Mouse (Mus musculus) v-Abl transformed pro-B cells (cell line): Measurements from ENCODE around the gene Gm12216.
"Not testable (repeated sequence)": the region's sequence is repeated elsewhere in the genome, so short reads cannot be mapped to it uniquely, and the experiment has no call there.

Experiments
- in situ Hi-C, 2 experiments: fragments of 400-800 bp; cut with MboI; formaldehyde crosslinking; loops; one replicate each; pipeline ENCODE4 v1.15.1; 2025; ENCODE audit not compliant: unreplicated experiment in 2 of 2

Gm12216 gene

GRCm38 (mm10) chr11:53759545-53760406, 99.3 kb downstream of the Gm12216 start:
- in situ Hi-C loops, result loop anchor here (5.0 kb wide), 3 partner anchors 38 to 93 kb away; no protein-coding TSS in a partner anchor

DNA sequence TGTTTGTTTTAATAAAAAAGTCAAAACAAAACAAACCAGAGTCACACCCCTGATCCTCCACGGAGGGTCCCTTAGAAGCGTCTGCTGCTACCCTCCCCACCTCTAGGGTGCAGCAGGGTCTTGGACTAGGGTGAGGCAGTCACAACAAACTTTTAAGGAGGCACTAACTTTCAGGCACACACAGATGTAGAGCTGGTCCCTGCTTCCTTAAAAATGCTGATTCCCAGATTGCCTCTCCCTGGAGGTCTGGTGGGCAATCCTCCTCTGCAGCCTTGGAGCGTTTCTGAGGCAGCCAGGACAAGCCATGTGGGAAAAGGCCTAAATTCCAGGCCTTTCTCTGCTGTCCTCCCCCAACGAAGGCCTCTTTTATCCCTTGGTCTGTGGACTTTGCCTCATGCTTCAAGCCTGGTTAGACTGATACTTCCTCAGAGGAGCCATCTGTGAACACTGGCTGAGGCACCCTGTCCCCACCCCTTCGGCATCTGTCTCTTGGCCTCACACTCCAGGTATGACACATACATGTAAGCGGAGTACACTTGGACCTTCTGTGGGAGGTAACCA, 100.2 kb downstream of the Gm12216 start:
- in situ Hi-C loops, result no loop called here

DNA sequence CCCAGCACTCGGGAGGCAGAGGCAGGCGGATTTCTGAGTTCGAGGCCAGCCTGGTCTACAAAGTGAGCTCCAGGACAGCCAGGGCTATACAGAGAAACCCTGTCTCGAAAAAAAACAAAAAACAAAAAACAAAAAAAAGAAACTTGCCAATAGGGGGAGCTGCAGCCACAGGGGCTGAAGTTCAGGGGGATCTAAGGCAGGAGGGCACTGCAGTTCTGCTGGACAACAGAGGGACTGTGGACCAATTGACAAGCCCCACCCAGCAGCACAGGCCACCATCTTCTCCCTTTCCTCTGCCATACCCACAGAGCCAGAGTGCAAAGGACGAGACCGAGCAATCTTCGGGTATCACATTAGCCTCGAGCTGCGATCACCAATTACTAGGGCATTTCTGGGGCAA, 101.0 kb downstream of the Gm12216 start:
- in situ Hi-C loops, result not testable (repeated sequence)

DNA sequence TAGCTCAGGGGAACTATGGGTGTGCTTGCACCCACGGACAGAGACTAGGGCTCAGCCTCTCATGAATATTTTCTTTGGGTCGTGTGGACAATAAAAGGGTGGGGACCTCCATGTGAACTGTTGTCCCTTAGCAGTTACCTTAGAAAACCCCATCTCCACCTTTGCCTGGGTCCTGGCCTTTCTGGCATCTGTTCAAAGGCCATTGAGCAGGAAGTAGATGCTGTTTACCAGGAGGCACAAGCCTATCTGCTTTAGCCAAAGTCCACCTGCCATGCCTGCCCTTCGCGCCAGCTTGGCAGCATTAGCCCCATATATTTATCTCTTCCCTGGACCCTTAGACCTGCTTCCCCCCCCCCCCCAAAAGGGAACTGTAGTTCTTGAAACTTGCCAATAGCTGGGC, 101.4 kb downstream of the Gm12216 start:
- in situ Hi-C loops, result no loop called here

DNA sequence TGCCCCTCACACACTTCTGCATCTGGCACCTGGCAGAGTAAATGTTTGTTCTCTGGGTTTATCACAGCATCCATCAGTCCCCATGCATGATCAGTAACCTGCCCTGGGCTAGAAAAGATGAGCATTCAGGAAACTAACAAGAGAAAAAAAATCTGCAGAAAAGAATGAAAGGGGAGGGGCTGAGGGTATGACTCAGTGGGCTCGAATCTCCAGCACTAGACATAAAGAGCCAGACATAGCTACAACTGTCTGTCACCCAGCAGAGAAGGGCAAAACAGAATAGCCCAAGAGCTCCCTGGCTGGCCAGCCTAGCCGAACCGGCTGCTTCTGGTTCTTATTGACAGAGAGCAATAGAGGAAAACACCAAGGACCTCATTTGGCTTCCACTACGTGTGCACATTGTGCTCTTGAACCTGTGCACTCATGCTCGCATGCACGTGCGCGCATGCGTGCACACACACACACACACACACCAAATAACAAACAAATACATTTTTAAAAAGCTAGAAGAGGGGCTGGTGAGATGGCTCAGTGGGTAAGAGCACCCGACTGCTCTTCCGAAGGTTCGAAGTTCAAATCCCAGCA, 104.0 kb downstream of the Gm12216 start:
- in situ Hi-C loops, result no loop called here

DNA sequence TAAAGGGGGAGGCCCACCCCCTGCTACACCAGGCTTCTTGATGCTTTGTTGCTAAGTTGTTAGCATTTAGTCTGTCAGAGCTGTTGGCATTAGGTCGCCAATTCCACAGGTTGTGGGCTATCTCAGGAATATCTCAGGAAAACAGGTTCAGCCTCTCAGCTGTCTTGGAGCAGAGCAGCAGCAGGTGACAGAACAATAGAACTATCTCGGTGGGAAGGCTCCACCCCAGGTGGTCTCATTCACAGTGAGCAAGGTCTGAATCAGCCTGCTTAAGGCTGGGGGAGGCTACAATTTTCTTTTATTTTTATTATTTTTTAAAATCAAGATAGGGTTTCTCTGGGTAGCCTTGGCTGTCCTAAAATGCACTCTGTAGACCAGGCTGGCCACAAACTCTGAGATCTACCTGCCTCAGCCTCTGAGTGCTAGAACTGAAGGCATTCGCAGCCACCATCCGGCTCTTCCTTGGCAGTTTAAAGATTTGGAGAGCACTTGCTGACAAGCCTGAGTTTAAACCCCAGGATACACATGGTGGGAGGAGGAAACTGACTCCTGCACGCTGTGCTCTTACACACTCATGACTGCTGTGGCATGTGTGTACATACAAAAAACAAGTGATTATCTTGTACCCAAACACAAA, 109.2 kb downstream of the Gm12216 start:
- in situ Hi-C loops, result loop anchor here (25.0 kb wide), 2 partner anchors 337 to 512 kb away; partner anchors contain the start of gene Il3 (in 1 of the 2)

- in situ Hi-C loops, result loop anchor here (25.0 kb wide), 2 partner anchors 338 to 513 kb away; partner anchors contain the start of gene Il3 (in 1 of the 2)
These were observed 109.8 kb downstream of the Gm12216 start for GRCm38 (mm10) chr11:53749306-53749705.

- in situ Hi-C loops, result loop anchor here (25.0 kb wide), 2 partner anchors 339 to 514 kb away; partner anchors contain the start of gene Il3 (in 1 of the 2)
These were observed 110.4 kb downstream of the Gm12216 start for GRCm38 (mm10) chr11:53748614-53749013.

- in situ Hi-C loops, result loop anchor here (25.0 kb wide), 2 partner anchors 339 to 514 kb away; partner anchors contain the start of gene Il3 (in 1 of the 2)
These were observed 111.1 kb downstream of the Gm12216 start for GRCm38 (mm10) chr11:53747985-53748384.

- in situ Hi-C loops, result loop anchor here (25.0 kb wide), 2 partner anchors 342 to 517 kb away; partner anchors contain the start of gene Il3 (in 1 of the 2)
These were observed 113.8 kb downstream of the Gm12216 start for GRCm38 (mm10) chr11:53745260-53745659.

- in situ Hi-C loops, result loop anchor here (25.0 kb wide), 2 partner anchors 345 to 520 kb away; partner anchors contain the start of gene Il3 (in 1 of the 2)
These were observed 116.7 kb downstream of the Gm12216 start for GRCm38 (mm10) chr11:53742353-53742752.

DNA sequence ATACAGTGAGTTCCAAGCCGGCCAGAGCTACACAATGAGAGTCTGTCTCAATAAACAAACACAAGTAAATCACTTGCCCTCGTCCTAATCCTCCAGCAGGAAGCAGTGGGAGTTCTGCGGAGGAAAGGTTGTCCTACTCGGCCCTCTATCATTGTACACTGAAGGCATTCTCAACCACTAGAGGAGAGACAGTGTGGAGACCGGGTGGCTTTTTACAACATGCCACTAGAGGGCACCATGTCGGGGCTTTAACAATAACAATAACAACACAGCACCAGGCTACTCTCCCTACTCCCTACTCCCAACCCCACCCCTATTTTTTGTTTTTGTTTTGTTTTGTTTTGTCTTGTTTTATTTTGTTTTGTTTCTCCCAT, 121.5 kb downstream of the Gm12216 start:
- in situ Hi-C loops, result loop anchor here (5.0 to 25.0 kb wide), 4 partner anchors 270 to 1313 kb away; partner anchors contain the start of gene Il3 (in 1 of the 2)

DNA sequence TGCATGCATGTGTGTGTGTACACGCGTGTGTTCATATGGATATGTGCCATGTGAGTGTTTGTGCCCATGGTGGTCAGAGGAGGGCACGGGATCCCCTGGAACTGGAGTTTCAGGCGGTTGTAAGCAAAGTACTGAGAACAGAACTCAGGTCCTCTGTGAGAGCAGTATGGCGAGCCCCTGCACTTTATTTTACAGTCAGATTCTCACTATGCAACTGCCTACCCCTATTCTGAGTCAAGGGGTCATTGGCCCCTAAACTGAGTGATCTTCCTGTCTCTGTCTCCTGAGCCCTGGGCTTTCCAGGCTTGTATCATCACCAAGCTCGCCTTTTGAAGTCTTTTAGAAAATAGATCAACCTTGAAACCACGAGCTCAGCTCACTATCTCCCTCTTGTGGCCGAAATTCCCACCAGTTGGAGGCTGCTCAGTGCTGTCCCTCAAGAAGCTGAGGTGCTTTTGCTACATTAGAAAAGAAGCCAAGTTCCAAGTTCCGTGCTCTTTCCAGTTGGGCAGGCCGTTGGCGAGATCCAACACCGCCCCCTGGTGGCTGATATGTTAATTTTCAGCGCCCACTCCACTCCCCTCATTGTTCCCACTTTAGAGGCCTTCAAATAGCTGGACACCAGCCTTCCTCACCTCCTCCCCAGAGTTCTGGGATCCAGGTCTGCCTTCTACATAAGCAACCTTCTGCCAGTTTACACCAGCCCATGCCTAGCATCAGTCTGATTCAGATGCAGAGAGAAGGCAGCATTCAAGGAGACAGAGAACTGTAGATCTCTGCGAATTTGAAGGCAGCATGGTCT, 122.1 kb downstream of the Gm12216 start:
- in situ Hi-C loops, result loop anchor here (5.0 to 25.0 kb wide), 4 partner anchors 270 to 1312 kb away; partner anchors contain the start of gene Il3 (in 1 of the 2)

DNA sequence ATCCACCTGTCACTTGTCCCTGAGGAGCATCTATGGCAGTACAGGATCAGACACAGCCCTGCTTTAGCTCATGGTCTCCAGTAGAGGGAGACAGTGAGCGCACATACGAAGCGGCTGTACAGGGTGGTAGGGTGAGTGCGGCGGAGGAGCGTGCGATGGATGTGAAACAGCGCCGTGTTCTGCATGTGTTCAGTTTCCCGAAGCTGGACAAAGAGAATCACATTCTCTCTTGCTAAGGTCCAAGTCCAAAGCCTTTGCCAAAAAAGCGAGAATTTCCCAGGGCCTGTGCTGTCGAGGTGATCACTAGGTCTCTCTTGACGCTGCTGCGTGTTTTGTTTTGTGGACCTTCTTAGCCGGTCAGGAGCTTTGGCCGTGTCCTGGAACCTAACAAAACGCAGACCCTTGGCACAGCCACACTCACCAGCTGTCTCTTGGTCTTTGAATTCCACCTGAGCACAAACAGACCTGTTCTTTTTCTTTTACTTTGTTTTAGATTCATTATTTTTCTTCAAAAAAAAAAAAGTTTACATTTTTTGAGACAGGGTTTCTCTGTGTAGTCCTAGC, 123.3 kb downstream of the Gm12216 start:
- in situ Hi-C loops, result loop anchor here (5.0 to 25.0 kb wide), 4 partner anchors 268 to 1311 kb away; partner anchors contain the start of gene Il3 (in 1 of the 2)

DNA sequence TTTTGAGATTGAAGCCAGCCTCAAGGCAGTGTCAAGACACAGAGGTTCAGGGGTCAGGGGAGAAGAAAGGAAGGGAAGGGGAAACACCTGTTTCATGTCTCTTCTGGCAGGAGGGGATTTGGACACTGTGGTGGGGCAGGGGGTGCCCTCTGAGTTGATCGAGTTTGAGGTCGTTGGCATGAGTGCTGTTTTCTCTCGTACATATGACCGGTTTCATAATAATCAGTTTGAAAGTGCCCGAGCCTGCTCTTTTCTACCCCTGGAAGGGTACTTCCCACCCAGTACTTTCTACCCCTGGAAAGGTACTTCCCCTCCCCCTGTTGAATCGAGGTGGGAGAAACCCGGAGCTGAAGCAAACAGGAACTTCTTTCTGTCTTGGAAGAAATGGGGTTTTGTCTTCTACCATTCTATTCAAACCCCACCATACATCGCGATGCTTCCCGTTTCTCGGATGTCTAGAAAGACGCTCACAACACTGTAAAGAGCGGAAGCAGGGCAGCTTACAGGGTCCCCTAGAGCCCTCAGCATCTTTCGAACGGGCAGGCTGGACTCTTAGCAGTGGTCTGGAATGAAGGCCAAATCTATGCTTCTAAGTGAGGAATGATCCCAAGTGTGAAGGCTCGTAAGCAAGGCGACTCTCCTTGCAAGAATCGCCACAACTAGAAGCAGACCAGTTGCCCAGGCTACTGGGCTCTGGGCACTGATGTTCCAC, 123.9 kb downstream of the Gm12216 start:
- in situ Hi-C loops, result loop anchor here (5.0 to 25.0 kb wide), 4 partner anchors 268 to 1310 kb away; partner anchors contain the start of gene Il3 (in 1 of the 2)

GRCm38 (mm10) chr11:53734431-53734830, 124.6 kb downstream of the Gm12216 start:
- in situ Hi-C loops, result loop anchor here (10.0 to 25.0 kb wide), 3 partner anchors 353 to 1310 kb away; partner anchors contain the start of gene Il3 (in 1 of the 2)

- in situ Hi-C loops, result loop anchor here (10.0 to 25.0 kb wide), 3 partner anchors 353 to 1309 kb away; partner anchors contain the start of gene Il3 (in 1 of the 2)
These were observed 125.2 kb downstream of the Gm12216 start for GRCm38 (mm10) chr11:53733824-53734223.
